Mouse (Mus musculus): Measurements from ENCODE around the gene Lrig1. TPM values are rescaled to one million over a fixed set of nuclear protein-coding genes. Genes with fewer than 3 reads are reported as not detected.

The Lrig1 gene
- polyA plus RNA-seq, 1 experiment, result 12.1 TPM

GRCm38 (mm10) chr6:94649637-94650036, 50.3 kb downstream of the Lrig1 start:
- no peak for TF ChIP-seq CTCF (conservative IDR thresholded peaks at IDR 0.05; ENCODE audit: insufficient read depth, insufficient read length, low read depth, low read length)
- TF ChIP-seq POLR2A (IDR thresholded peaks at IDR 0.05; ENCODE audit: low read depth, low read length), result no peak
- Histone ChIP-seq H3K4me1 (ENCODE audit: control insufficient read depth, insufficient read depth, low read length) (peaks cover 44% of the 10 kb centered on the region), H3K27me3 (replicated peaks; ENCODE audit: control insufficient read depth, insufficient read depth, low read length) (no peaks in the 10 kb centered on the region), H3K27ac (ENCODE audit: insufficient read depth, low read depth, low read length) (peak overlapping the region; percentile 65), H3K4me3 (ENCODE audit: insufficient read depth, low read depth, low read length) (no peak overlapping the region), H3K36me3 (ENCODE audit: control insufficient read depth, insufficient read depth, low read length) (no peaks in the 10 kb centered on the region)
- DNase-seq, result peak; percentile 52
- 83% methylated on average over 1 of the region's 1 CpGs for WGBS

- no peaks in the 10 kb centered on the region for H3K36me3 ChIP-seq (ENCODE audit: control insufficient read depth, insufficient read depth, low read length)
- H3K4me3 ChIP-seq (ENCODE audit: insufficient read depth, low read depth, low read length), result no peak overlapping the region
- H3K27ac ChIP-seq (ENCODE audit: insufficient read depth, low read depth, low read length), result peak overlapping the region; percentile 65
- peak; percentile 67 for DNase-seq
- WGBS, result 49% methylated on average over 4 of the region's 4 CpGs
- H3K27me3 ChIP-seq (replicated peaks; ENCODE audit: control insufficient read depth, insufficient read depth, low read length), result no peaks in the 10 kb centered on the region
- H3K4me1 ChIP-seq (ENCODE audit: control insufficient read depth, insufficient read depth, low read length), result peaks cover 46% of the 10 kb centered on the region
- no peak for TF ChIP-seq POLR2A (IDR thresholded peaks at IDR 0.05; ENCODE audit: low read depth, low read length)
- TF ChIP-seq CTCF (conservative IDR thresholded peaks at IDR 0.05; ENCODE audit: insufficient read depth, insufficient read length, low read depth, low read length), result no peak
Measured at GRCm38 (mm10) chr6:94648496-94648895, 51.5 kb downstream of the Lrig1 start.

- H3K27me3 ChIP-seq (replicated peaks; ENCODE audit: control insufficient read depth, insufficient read depth, low read length), result no peaks in the 10 kb centered on the region
- 23% methylated on average over 10 of the region's 10 CpGs for WGBS
- H3K36me3 ChIP-seq (ENCODE audit: control insufficient read depth, insufficient read depth, low read length), result no peaks in the 10 kb centered on the region
- peak; percentile 88 for DNase-seq
- H3K4me1 ChIP-seq (ENCODE audit: control insufficient read depth, insufficient read depth, low read length), result peaks cover 41% of the 10 kb centered on the region
- H3K27ac ChIP-seq (ENCODE audit: insufficient read depth, low read depth, low read length), result peak overlapping the region; percentile 65
- H3K4me3 ChIP-seq (ENCODE audit: insufficient read depth, low read depth, low read length), result no peak overlapping the region
- TF ChIP-seq POLR2A (IDR thresholded peaks at IDR 0.05; ENCODE audit: low read depth, low read length) (no peak), CTCF (conservative IDR thresholded peaks at IDR 0.05; ENCODE audit: insufficient read depth, insufficient read length, low read depth, low read length) (no peak)
Measured at GRCm38 (mm10) chr6:94647574-94648430, 52.2 kb downstream of the Lrig1 start.

GRCm38 (mm10) chr6:94646902-94647301, 53.1 kb downstream of the Lrig1 start:
- no peak for DNase-seq
- TF ChIP-seq POLR2A (IDR thresholded peaks at IDR 0.05; ENCODE audit: low read depth, low read length) (no peak), CTCF (conservative IDR thresholded peaks at IDR 0.05; ENCODE audit: insufficient read depth, insufficient read length, low read depth, low read length) (no peak)
- no peaks in the 10 kb centered on the region for H3K36me3 ChIP-seq (ENCODE audit: control insufficient read depth, insufficient read depth, low read length)
- peaks cover 41% of the 10 kb centered on the region for H3K4me1 ChIP-seq (ENCODE audit: control insufficient read depth, insufficient read depth, low read length)
- no peak overlapping the region for H3K27ac ChIP-seq (ENCODE audit: insufficient read depth, low read depth, low read length)
- H3K4me3 ChIP-seq (ENCODE audit: insufficient read depth, low read depth, low read length), result no peak overlapping the region
- WGBS, result 79% methylated on average over 6 of the region's 6 CpGs
- H3K27me3 ChIP-seq (replicated peaks; ENCODE audit: control insufficient read depth, insufficient read depth, low read length), result no peaks in the 10 kb centered on the region

GRCm38 (mm10) chr6:94646274-94646863, 53.6 kb downstream of the Lrig1 start:
- DNase-seq, result no peak
- TF ChIP-seq POLR2A (IDR thresholded peaks at IDR 0.05; ENCODE audit: low read depth, low read length) (no peak), CTCF (conservative IDR thresholded peaks at IDR 0.05; ENCODE audit: insufficient read depth, insufficient read length, low read depth, low read length) (no peak)
- WGBS, result 69% methylated on average over 6 of the region's 6 CpGs
- Histone ChIP-seq H3K27ac (ENCODE audit: insufficient read depth, low read depth, low read length) (no peak overlapping the region), H3K4me1 (ENCODE audit: control insufficient read depth, insufficient read depth, low read length) (peaks cover 41% of the 10 kb centered on the region), H3K27me3 (replicated peaks; ENCODE audit: control insufficient read depth, insufficient read depth, low read length) (no peaks in the 10 kb centered on the region), H3K4me3 (ENCODE audit: insufficient read depth, low read depth, low read length) (no peak overlapping the region), H3K36me3 (ENCODE audit: control insufficient read depth, insufficient read depth, low read length) (no peaks in the 10 kb centered on the region)

- no peaks in the 10 kb centered on the region for H3K36me3 ChIP-seq (ENCODE audit: control insufficient read depth, insufficient read depth, low read length)
- 51% methylated on average over 4 of the region's 4 CpGs for WGBS
- no peak for DNase-seq
- H3K27me3 ChIP-seq (replicated peaks; ENCODE audit: control insufficient read depth, insufficient read depth, low read length), result no peaks in the 10 kb centered on the region
- TF ChIP-seq POLR2A (IDR thresholded peaks at IDR 0.05; ENCODE audit: low read depth, low read length) (no peak), CTCF (conservative IDR thresholded peaks at IDR 0.05; ENCODE audit: insufficient read depth, insufficient read length, low read depth, low read length) (no peak)
- no peak overlapping the region for H3K27ac ChIP-seq (ENCODE audit: insufficient read depth, low read depth, low read length)
- H3K4me3 ChIP-seq (ENCODE audit: insufficient read depth, low read depth, low read length), result no peak overlapping the region
- peaks cover 41% of the 10 kb centered on the region for H3K4me1 ChIP-seq (ENCODE audit: control insufficient read depth, insufficient read depth, low read length)
Measured at GRCm38 (mm10) chr6:94645723-94646122, 54.2 kb downstream of the Lrig1 start.

- Histone ChIP-seq H3K36me3 (ENCODE audit: control insufficient read depth, insufficient read depth, low read length) (no peaks in the 10 kb centered on the region), H3K27me3 (replicated peaks; ENCODE audit: control insufficient read depth, insufficient read depth, low read length) (no peaks in the 10 kb centered on the region), H3K27ac (ENCODE audit: insufficient read depth, low read depth, low read length) (0 out of 2 replicates have a peak overlapping the region, but pooled peaks have one; percentile 42), H3K4me3 (ENCODE audit: insufficient read depth, low read depth, low read length) (no peak overlapping the region), H3K4me1 (ENCODE audit: control insufficient read depth, insufficient read depth, low read length) (peaks cover 35% of the 10 kb centered on the region)
- TF ChIP-seq CTCF (conservative IDR thresholded peaks at IDR 0.05; ENCODE audit: insufficient read depth, insufficient read length, low read depth, low read length), result no peak
- no peak for TF ChIP-seq POLR2A (IDR thresholded peaks at IDR 0.05; ENCODE audit: low read depth, low read length)
- DNase-seq, result peak; percentile 70
- WGBS, result 34% methylated on average over 3 of the region's 3 CpGs
Measured at GRCm38 (mm10) chr6:94644641-94645040, 55.3 kb downstream of the Lrig1 start.

All from kidney, adult 2 months (tissue).